Mouse (Mus musculus): Measurements from ENCODE around the gene Gna15. TPM values are rescaled to one million over a fixed set of nuclear protein-coding genes. Genes with fewer than 3 reads are reported as not detected.

Gene Gna15
- 0.81 and 1.2 TPM in 2 replicates for polyA plus RNA-seq (2016; fragmentation: Nextera tagmentation; extraction: Ambion mirVana)

GRCm38 (mm10) chr10:81524051-81524605 is at the start of gene Gna15:
Gna15 (minus strand) TSS chr10:81524225.
- 24% methylated on average over 9 of the region's 9 CpGs for WGBS
- Histone ChIP-seq H3K4me3 (0 out of 2 replicates have a peak within 1 kb of the TSS, but pooled peaks have one; percentile 9), H3K9ac (no peak within 1 kb of the TSS), H3K4me2 (replicated peaks) (no peak within 1 kb of the TSS), H3K4me1 (no peaks in the 10 kb centered on the region), H3K27me3 (replicated peaks) (peaks cover 12% of the 10 kb centered on the region), H3K9me3 (no peaks in the 10 kb centered on the region), H3K27ac (no peak within 1 kb of the TSS), H3K36me3 (peaks cover 4% of the 10 kb centered on the region; the same call in 1 of the 2 replicates)
- ATAC-seq (ENCODE audit: low FRiP score, low read depth), result no peak

GRCm38 (mm10) chr10:81572975-81573374 is 49.0 kb upstream of the Gna15 start:
- Histone ChIP-seq H3K9ac (no peak overlapping the region), H3K4me2 (replicated peaks) (peak overlapping the region; percentile 71; the same call in 1 of the 2 replicates), H3K4me1 (peaks cover 61% of the 10 kb centered on the region), H3K4me3 (no peak overlapping the region; the same call in 1 of the 2 replicates), H3K27ac (no peak overlapping the region), H3K36me3 (no peaks in the 10 kb centered on the region), H3K27me3 (replicated peaks) (peaks cover 56% of the 10 kb centered on the region), H3K9me3 (no peaks in the 10 kb centered on the region)
- 7% methylated on average over 9 of the region's 9 CpGs for WGBS
- ATAC-seq (ENCODE audit: low FRiP score, low read depth), result no peak

- Histone ChIP-seq H3K36me3 (no peaks in the 10 kb centered on the region), H3K9me3 (no peaks in the 10 kb centered on the region), H3K4me1 (peaks cover 61% of the 10 kb centered on the region), H3K27ac (0 out of 2 replicates have a peak overlapping the region, but pooled peaks have one; percentile 8), H3K9ac (0 out of 2 replicates have a peak overlapping the region, but pooled peaks have one; percentile 35), H3K4me2 (replicated peaks) (peak overlapping the region; percentile 71), H3K4me3 (no peak overlapping the region), H3K27me3 (replicated peaks) (peaks cover 57% of the 10 kb centered on the region)
- WGBS, result under 1% methylated on average over 9 of the region's 9 CpGs
- no peak for ATAC-seq (ENCODE audit: low FRiP score, low read depth)
These were observed 48.2 kb upstream of the Gna15 start for GRCm38 (mm10) chr10:81572133-81572671.

- under 1% methylated on average over 18 of the region's 18 CpGs for WGBS
- peaks cover 61% of the 10 kb centered on the region for H3K4me1 ChIP-seq
- peak overlapping the region; percentile 33 for H3K4me3 ChIP-seq
- peaks cover under 1% of the 10 kb centered on the region; the same call in 1 of the 2 replicates for H3K36me3 ChIP-seq
- H3K9me3 ChIP-seq, result no peaks in the 10 kb centered on the region
- peak overlapping the region; percentile 71 for H3K4me2 ChIP-seq (replicated peaks)
- peak; percentile 90 for ATAC-seq (ENCODE audit: low FRiP score, low read depth)
- peaks cover 57% of the 10 kb centered on the region for H3K27me3 ChIP-seq (replicated peaks)
- 0 out of 2 replicates have a peak overlapping the region, but pooled peaks have one; percentile 35 for H3K9ac ChIP-seq
- 0 out of 2 replicates have a peak overlapping the region, but pooled peaks have one; percentile 20 for H3K27ac ChIP-seq
These were observed 47.5 kb upstream of the Gna15 start for GRCm38 (mm10) chr10:81571501-81571876.

- WGBS, result under 1% methylated on average over 33 of the region's 34 CpGs
- ATAC-seq (ENCODE audit: low FRiP score, low read depth), result peak; percentile 70
- Histone ChIP-seq H3K27me3 (replicated peaks) (peaks cover 57% of the 10 kb centered on the region), H3K4me2 (replicated peaks) (peak overlapping the region; percentile 71), H3K36me3 (peaks cover 6% of the 10 kb centered on the region; the same call in 1 of the 2 replicates), H3K9me3 (no peaks in the 10 kb centered on the region), H3K4me3 (peak overlapping the region; percentile 33), H3K9ac (no peak overlapping the region), H3K4me1 (peaks cover 59% of the 10 kb centered on the region), H3K27ac (peak overlapping the region; percentile 43; the same call in 1 of the 2 replicates)
These were observed 46.9 kb upstream of the Gna15 start for GRCm38 (mm10) chr10:81570831-81571500.

GRCm38 (mm10) chr10:81570238-81570800 is 46.3 kb upstream of the Gna15 start:
- Histone ChIP-seq H3K27me3 (replicated peaks) (peaks cover 57% of the 10 kb centered on the region), H3K36me3 (peaks cover 12% of the 10 kb centered on the region), H3K9me3 (no peaks in the 10 kb centered on the region), H3K4me1 (peaks cover 53% of the 10 kb centered on the region), H3K27ac (peak overlapping the region; percentile 43; the same call in 1 of the 2 replicates), H3K4me3 (peak overlapping the region; percentile 16; the same call in 1 of the 2 replicates), H3K4me2 (replicated peaks) (peak overlapping the region; percentile 71), H3K9ac (no peak overlapping the region)
- ATAC-seq (ENCODE audit: low FRiP score, low read depth), result peak; percentile 27
- under 1% methylated on average over 11 of the region's 11 CpGs for WGBS

GRCm38 (mm10) chr10:81569507-81570237 is 45.6 kb upstream of the Gna15 start:
- Histone ChIP-seq H3K27ac (no peak overlapping the region), H3K36me3 (peaks cover 18% of the 10 kb centered on the region), H3K4me1 (peaks cover 47% of the 10 kb centered on the region), H3K9me3 (no peaks in the 10 kb centered on the region), H3K27me3 (replicated peaks) (peaks cover 58% of the 10 kb centered on the region), H3K4me2 (replicated peaks) (no peak overlapping the region; the same call in 1 of the 2 replicates), H3K9ac (no peak overlapping the region), H3K4me3 (no peak overlapping the region)
- WGBS, result 50% methylated on average over 9 of the region's 9 CpGs
- no peak for ATAC-seq (ENCODE audit: low FRiP score, low read depth)

- Histone ChIP-seq H3K4me1 (peaks cover 54% of the 10 kb centered on the region), H3K36me3 (peaks cover 25% of the 10 kb centered on the region), H3K4me2 (replicated peaks) (peak overlapping the region; percentile 46), H3K9me3 (no peaks in the 10 kb centered on the region), H3K4me3 (no peak overlapping the region), H3K27ac (peak overlapping the region; percentile 20; the same call in 1 of the 2 replicates), H3K9ac (no peak overlapping the region), H3K27me3 (replicated peaks) (peaks cover 58% of the 10 kb centered on the region)
- ATAC-seq (ENCODE audit: low FRiP score, low read depth), result peak; percentile 2; the same call in 1 of the 2 replicates
- 11% methylated on average over 16 of the region's 16 CpGs for WGBS
These were observed 44.6 kb upstream of the Gna15 start for GRCm38 (mm10) chr10:81568381-81569191.

- no peaks in the 10 kb centered on the region for H3K9me3 ChIP-seq
- H3K27me3 ChIP-seq (replicated peaks), result peaks cover 40% of the 10 kb centered on the region
- H3K4me2 ChIP-seq (replicated peaks), result no peak overlapping the region
- H3K27ac ChIP-seq, result no peak overlapping the region
- H3K4me1 ChIP-seq, result peaks cover 57% of the 10 kb centered on the region
- peaks cover 35% of the 10 kb centered on the region for H3K36me3 ChIP-seq
- WGBS, result 38% methylated on average over 20 of the region's 20 CpGs
- no peak for ATAC-seq (ENCODE audit: low FRiP score, low read depth)
- H3K4me3 ChIP-seq, result no peak overlapping the region; the same call in 1 of the 2 replicates
- no peak overlapping the region for H3K9ac ChIP-seq
These were observed 41.5 kb upstream of the Gna15 start for GRCm38 (mm10) chr10:81565257-81566228.

- 20% methylated on average over 10 of the region's 10 CpGs for WGBS
- Histone ChIP-seq H3K27me3 (replicated peaks) (peaks cover 40% of the 10 kb centered on the region), H3K9ac (0 out of 2 replicates have a peak overlapping the region, but pooled peaks have one; percentile 35), H3K4me2 (replicated peaks) (no peak overlapping the region; the same call in 1 of the 2 replicates), H3K36me3 (peaks cover 35% of the 10 kb centered on the region), H3K27ac (no peak overlapping the region), H3K4me3 (no peak overlapping the region), H3K4me1 (peaks cover 57% of the 10 kb centered on the region), H3K9me3 (no peaks in the 10 kb centered on the region)
- no peak for ATAC-seq (ENCODE audit: low FRiP score, low read depth)
These were observed 40.7 kb upstream of the Gna15 start for GRCm38 (mm10) chr10:81564734-81565133.

Measured in neural tube, embryonic 12.5 days (tissue).